Mouse (Mus musculus): ENCODE results near the gene Prkar1b. TPM values are rescaled to one million over a fixed set of nuclear protein-coding genes. Genes with fewer than 3 reads are reported as not detected.

The Prkar1b gene
- total RNA-seq, 1 experiment from 2014 or later: not detected

DNA sequence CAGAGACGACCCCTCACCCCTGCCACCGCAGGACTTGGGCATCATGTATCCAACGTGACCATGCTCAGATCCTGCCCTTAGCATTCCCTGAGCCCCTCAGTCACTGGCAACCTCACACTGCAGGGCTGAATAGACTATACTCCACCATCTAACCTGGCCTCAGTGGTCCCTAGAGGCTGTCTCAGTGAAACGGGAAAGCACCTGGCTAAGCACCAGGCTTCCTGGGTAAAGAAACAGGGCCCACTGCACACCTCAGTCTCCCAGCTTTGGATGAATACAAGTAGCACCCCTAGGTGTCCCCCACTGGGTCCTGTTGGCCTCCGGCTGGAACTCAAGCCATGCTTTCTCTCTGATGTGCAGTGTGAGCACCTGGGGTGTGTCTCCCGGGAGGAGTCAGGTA is 176.3 kb downstream of the Prkar1b start:
- no peak for ATAC-seq (replicated peaks in 1 of 2; ENCODE audit: insufficient read depth in 1 of 2, low FRiP score in 2 of 2, low TSS enrichment in 1 of 2, low read depth in 1 of 2, poor library complexity in 2 of 2, severe bottlenecking in 2 of 2)

DNA sequence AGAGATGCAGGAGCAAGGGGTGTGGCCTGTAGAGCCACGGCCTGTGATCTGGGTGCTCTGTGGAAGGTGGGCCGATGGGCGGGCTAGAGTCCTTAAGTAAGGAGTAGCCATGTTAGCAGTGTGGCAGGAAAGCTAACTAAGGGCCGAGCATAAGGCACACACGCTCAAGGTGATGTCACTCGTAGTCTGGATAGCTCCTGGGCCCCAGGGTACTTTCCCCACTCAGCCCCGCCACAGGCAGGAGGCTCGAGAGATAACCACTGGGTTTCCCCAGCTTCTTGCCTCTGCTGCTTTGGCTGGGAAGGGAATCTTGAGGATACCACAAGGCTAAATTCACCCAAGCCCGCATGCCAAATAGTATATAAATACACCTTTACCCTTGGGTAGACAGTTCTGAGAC is 178.4 kb downstream of the Prkar1b start:
- ATAC-seq (replicated peaks in 1 of 2; ENCODE audit: insufficient read depth in 1 of 2, low FRiP score in 2 of 2, low TSS enrichment in 1 of 2, low read depth in 1 of 2, poor library complexity in 2 of 2, severe bottlenecking in 2 of 2): no peak

DNA sequence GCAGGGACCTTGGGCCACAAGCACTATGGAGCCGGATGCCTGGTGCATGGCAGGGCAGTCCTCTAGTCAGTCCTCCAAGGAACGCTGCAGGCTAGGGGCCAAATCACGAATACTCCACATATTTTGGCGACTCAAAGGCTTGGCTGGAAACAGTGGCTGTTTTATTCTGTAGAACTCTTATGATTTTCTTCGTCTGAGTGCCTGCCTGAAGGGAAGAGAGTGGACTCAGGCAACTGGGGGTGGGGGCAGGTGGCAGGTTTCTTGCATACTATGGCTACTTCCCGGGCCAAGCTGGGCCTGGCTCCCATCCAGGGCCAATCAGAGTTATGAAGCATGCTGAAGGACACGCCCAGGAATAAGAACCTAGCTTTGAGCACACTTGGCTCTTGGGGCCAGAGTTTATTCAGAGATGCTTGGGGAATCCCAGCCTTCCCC is 179.7 kb downstream of the Prkar1b start:
- ATAC-seq (replicated peaks in 1 of 2; ENCODE audit: insufficient read depth in 1 of 2, low FRiP score in 2 of 2, low TSS enrichment in 1 of 2, low read depth in 1 of 2, poor library complexity in 2 of 2, severe bottlenecking in 2 of 2): no peak

Other genes starting within 250 kb of the Prkar1b start
- gene Pdgfa, start 152.6 kb downstream of the Prkar1b start, total RNA-seq (2017): 0.13 and 0.65 TPM in 2 replicates
- 6.6 and 11.4 TPM in 2 replicates for gene Dnaaf5, start 222 bp upstream of the Prkar1b start, total RNA-seq (2017)
- gene Sun1, start 50.6 kb upstream of the Prkar1b start, total RNA-seq (2017): 39.6 and 42.5 TPM in 2 replicates
- gene Get4, start 102.3 kb upstream of the Prkar1b start, total RNA-seq (2017): 16.4 and 20.3 TPM in 2 replicates
- 19.4 and 29.0 TPM in 2 replicates for gene Adap1, start 175.6 kb upstream of the Prkar1b start, total RNA-seq (2017)
- 14.9 and 18.7 TPM in 2 replicates for gene Cox19, start 201.4 kb upstream of the Prkar1b start, total RNA-seq (2017)
- not detected in 2 replicates for gene Cyp2w1, start 202.6 kb upstream of the Prkar1b start, total RNA-seq (2017)
- 11.2 and 11.8 TPM in 2 replicates for gene Gpr146, start 227.7 kb upstream of the Prkar1b start, total RNA-seq (2017)

Data from hematopoietic stem cell, adult 5-6 weeks (primary cell).